Mouse (Mus musculus): ENCODE measurements around the gene Gnat1. TPM values are rescaled to one million over a fixed set of nuclear protein-coding genes. Genes with fewer than 3 reads are reported as not detected.

Gene Gnat1
- polyA plus RNA-seq, 1 experiment from 2014 or later, result 1.4 TPM

GRCm38 (mm10) chr9:107660777-107661176 lies 18.7 kb downstream of the Gnat1 start:
- no peak overlapping the region for H3K27ac ChIP-seq (ENCODE audit: low read depth, low read length)
- H3K36me3 ChIP-seq (ENCODE audit: control insufficient read depth, insufficient read depth, low read length), result no peaks in the 10 kb centered on the region
- DNase-seq (ENCODE audit: low spot score, missing footprints) (no peak), ATAC-seq (ENCODE audit: low FRiP score) (no peak)
- no peak overlapping the region for H3K4me2 ChIP-seq
- no peaks in the 10 kb centered on the region; the same call in 1 of the 2 replicates for H3K27me3 ChIP-seq (ENCODE audit: control insufficient read depth, insufficient read depth, low read length)
- no peaks in the 10 kb centered on the region for H3K9me3 ChIP-seq (ENCODE audit: control insufficient read depth, low read length)
- peaks cover 12% of the 10 kb centered on the region for H3K4me1 ChIP-seq (ENCODE audit: control insufficient read depth, insufficient read depth, low read length)
- H3K4me3 ChIP-seq (ENCODE audit: low read depth, low read length), result no peak overlapping the region
- 74% methylated on average over 3 of the region's 3 CpGs for WGBS
- no peak overlapping the region for H3K9ac ChIP-seq (ENCODE audit: low read length)

DNA sequence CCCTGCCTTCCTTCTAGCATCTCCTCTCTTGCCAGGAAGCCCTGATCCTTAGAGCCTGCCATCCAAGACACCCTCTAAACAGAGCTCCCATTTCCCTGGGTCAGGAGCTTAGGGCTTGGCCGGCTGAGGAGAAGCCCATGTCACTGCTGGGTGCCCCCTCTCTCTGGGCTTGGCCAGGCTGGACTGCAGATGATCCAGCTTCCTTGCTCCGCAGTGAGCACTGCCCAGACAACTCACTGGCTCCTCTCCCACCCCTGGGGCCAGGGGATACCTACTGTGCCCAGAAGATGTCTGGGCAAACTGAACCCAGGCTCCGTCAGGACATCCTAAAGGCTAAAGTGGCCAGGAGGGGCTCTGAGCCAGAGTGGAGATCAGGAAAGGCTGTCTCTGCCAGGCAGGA lies 19.6 kb downstream of the Gnat1 start:
- no peak overlapping the region for H3K9ac ChIP-seq (ENCODE audit: low read length)
- ATAC-seq (ENCODE audit: low FRiP score) (no peak), DNase-seq (ENCODE audit: low spot score, missing footprints) (no peak)
- no peaks in the 10 kb centered on the region for H3K36me3 ChIP-seq (ENCODE audit: control insufficient read depth, insufficient read depth, low read length)
- H3K4me1 ChIP-seq (ENCODE audit: control insufficient read depth, insufficient read depth, low read length), result peaks cover 12% of the 10 kb centered on the region
- H3K27ac ChIP-seq (ENCODE audit: low read depth, low read length), result no peak overlapping the region
- H3K4me3 ChIP-seq (ENCODE audit: low read depth, low read length), result no peak overlapping the region
- no peaks in the 10 kb centered on the region; the same call in 1 of the 2 replicates for H3K27me3 ChIP-seq (ENCODE audit: control insufficient read depth, insufficient read depth, low read length)
- WGBS, result 85% methylated on average over 3 of the region's 3 CpGs
- H3K4me2 ChIP-seq, result no peak overlapping the region
- no peaks in the 10 kb centered on the region for H3K9me3 ChIP-seq (ENCODE audit: control insufficient read depth, low read length)

GRCm38 (mm10) chr9:107659551-107659950 lies 20.0 kb downstream of the Gnat1 start:
- H3K27me3 ChIP-seq (ENCODE audit: control insufficient read depth, insufficient read depth, low read length), result no peaks in the 10 kb centered on the region
- H3K9me3 ChIP-seq (ENCODE audit: control insufficient read depth, low read length), result no peaks in the 10 kb centered on the region
- H3K27ac ChIP-seq (ENCODE audit: low read depth, low read length), result no peak overlapping the region
- WGBS, result 89% methylated on average over 10 of the region's 10 CpGs
- H3K4me1 ChIP-seq (ENCODE audit: control insufficient read depth, insufficient read depth, low read length), result peaks cover 12% of the 10 kb centered on the region
- DNase-seq (ENCODE audit: low spot score, missing footprints) (no peak), ATAC-seq (ENCODE audit: low FRiP score) (no peak)
- H3K4me2 ChIP-seq, result no peak overlapping the region
- no peak overlapping the region for H3K4me3 ChIP-seq (ENCODE audit: low read depth, low read length)
- no peak overlapping the region for H3K9ac ChIP-seq (ENCODE audit: low read length)
- H3K36me3 ChIP-seq (ENCODE audit: control insufficient read depth, insufficient read depth, low read length), result no peaks in the 10 kb centered on the region

- no peak for DNase-seq (ENCODE audit: low spot score, missing footprints)
- peaks cover under 1% of the 10 kb centered on the region for H3K4me1 ChIP-seq (ENCODE audit: control insufficient read depth, insufficient read depth, low read length)
- no peak overlapping the region for H3K4me2 ChIP-seq
- H3K36me3 ChIP-seq (ENCODE audit: control insufficient read depth, insufficient read depth, low read length), result no peaks in the 10 kb centered on the region
- no peaks in the 10 kb centered on the region for H3K9me3 ChIP-seq (ENCODE audit: control insufficient read depth, low read length)
- 90% methylated on average over 6 of the region's 6 CpGs for WGBS
- ATAC-seq (ENCODE audit: low FRiP score), result no peak
- H3K4me3 ChIP-seq (ENCODE audit: low read depth, low read length), result no peak overlapping the region
- H3K27me3 ChIP-seq (ENCODE audit: control insufficient read depth, insufficient read depth, low read length), result no peaks in the 10 kb centered on the region
- no peak overlapping the region for H3K27ac ChIP-seq (ENCODE audit: low read depth, low read length)
- H3K9ac ChIP-seq (ENCODE audit: low read length), result no peak overlapping the region
Observed at GRCm38 (mm10) chr9:107658096-107658495, 21.4 kb downstream of the Gnat1 start.

DNA sequence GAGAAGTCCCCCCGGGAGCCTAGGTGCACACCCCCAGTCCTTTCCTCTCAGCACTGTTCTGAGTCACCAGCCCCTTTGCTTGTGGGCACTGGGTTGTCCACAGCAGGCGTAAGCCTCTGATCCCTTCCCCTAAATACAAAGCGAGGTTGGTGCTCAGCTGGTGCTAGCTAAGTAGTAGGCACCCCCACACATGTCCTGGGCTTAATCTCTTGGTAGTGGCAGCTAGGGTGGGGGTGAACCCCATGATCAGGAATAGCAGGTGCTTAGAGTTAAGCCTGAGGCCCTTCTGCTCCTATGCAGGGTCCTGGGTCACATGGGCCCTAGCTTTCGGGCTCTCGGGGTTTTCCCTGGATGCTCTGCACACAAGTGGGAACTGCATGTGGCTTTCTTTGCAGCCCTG lies 22.4 kb downstream of the Gnat1 start:
- no peak overlapping the region for H3K9ac ChIP-seq (ENCODE audit: low read length)
- WGBS, result 94% methylated on average over 5 of the region's 5 CpGs
- DNase-seq (ENCODE audit: low spot score, missing footprints) (no peak), ATAC-seq (ENCODE audit: low FRiP score) (no peak)
- H3K27ac ChIP-seq (ENCODE audit: low read depth, low read length), result no peak overlapping the region
- no peaks in the 10 kb centered on the region for H3K27me3 ChIP-seq (ENCODE audit: control insufficient read depth, insufficient read depth, low read length)
- no peaks in the 10 kb centered on the region for H3K36me3 ChIP-seq (ENCODE audit: control insufficient read depth, insufficient read depth, low read length)
- no peak overlapping the region for H3K4me3 ChIP-seq (ENCODE audit: low read depth, low read length)
- H3K4me1 ChIP-seq (ENCODE audit: control insufficient read depth, insufficient read depth, low read length), result no peaks in the 10 kb centered on the region
- H3K4me2 ChIP-seq, result no peak overlapping the region
- H3K9me3 ChIP-seq (ENCODE audit: control insufficient read depth, low read length), result no peaks in the 10 kb centered on the region

GRCm38 (mm10) chr9:107654585-107654984 lies 24.9 kb downstream of the Gnat1 start:
- 79% methylated on average over 4 of the region's 4 CpGs for WGBS
- no peak for ATAC-seq (ENCODE audit: low FRiP score)
- Histone ChIP-seq H3K36me3 (ENCODE audit: control insufficient read depth, insufficient read depth, low read length) (no peaks in the 10 kb centered on the region), H3K9me3 (ENCODE audit: control insufficient read depth, low read length) (no peaks in the 10 kb centered on the region), H3K4me2 (no peak overlapping the region), H3K27me3 (ENCODE audit: control insufficient read depth, insufficient read depth, low read length) (no peaks in the 10 kb centered on the region), H3K4me1 (ENCODE audit: control insufficient read depth, insufficient read depth, low read length) (no peaks in the 10 kb centered on the region), H3K9ac (ENCODE audit: low read length) (no peak overlapping the region), H3K27ac (ENCODE audit: low read depth, low read length) (no peak overlapping the region), H3K4me3 (ENCODE audit: low read depth, low read length) (no peak overlapping the region)
- DNase-seq (ENCODE audit: low spot score, missing footprints), result no peak

DNA sequence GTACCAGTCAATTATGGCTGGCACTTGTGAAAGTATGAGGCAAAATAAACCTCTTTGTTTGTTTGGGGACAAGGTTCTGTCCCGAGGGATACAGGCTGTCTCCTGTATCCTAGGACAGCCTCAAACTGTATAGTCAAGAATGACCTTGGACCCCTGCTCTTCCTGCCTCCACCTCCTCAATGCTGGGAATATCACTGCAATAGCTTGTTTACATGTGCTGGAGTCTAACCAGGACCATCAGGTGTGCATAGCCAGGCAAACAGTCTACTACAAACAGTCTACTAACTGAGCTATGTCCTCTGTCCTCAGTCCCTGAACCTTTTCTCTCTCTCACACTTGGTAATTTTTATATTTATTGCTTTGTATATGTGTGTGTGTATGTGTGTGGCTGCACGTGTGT lies 26.0 kb downstream of the Gnat1 start:
- Histone ChIP-seq H3K27me3 (ENCODE audit: control insufficient read depth, insufficient read depth, low read length) (no peaks in the 10 kb centered on the region), H3K4me2 (no peak overlapping the region), H3K9me3 (ENCODE audit: control insufficient read depth, low read length) (no peaks in the 10 kb centered on the region), H3K9ac (ENCODE audit: low read length) (no peak overlapping the region), H3K27ac (ENCODE audit: low read depth, low read length) (no peak overlapping the region), H3K36me3 (ENCODE audit: control insufficient read depth, insufficient read depth, low read length) (no peaks in the 10 kb centered on the region), H3K4me1 (ENCODE audit: control insufficient read depth, insufficient read depth, low read length) (no peaks in the 10 kb centered on the region), H3K4me3 (ENCODE audit: low read depth, low read length) (no peak overlapping the region)
- ATAC-seq (ENCODE audit: low FRiP score), result no peak
- WGBS, result 91% methylated on average over 2 of the region's 2 CpGs
- DNase-seq (ENCODE audit: low spot score, missing footprints), result no peak

DNA sequence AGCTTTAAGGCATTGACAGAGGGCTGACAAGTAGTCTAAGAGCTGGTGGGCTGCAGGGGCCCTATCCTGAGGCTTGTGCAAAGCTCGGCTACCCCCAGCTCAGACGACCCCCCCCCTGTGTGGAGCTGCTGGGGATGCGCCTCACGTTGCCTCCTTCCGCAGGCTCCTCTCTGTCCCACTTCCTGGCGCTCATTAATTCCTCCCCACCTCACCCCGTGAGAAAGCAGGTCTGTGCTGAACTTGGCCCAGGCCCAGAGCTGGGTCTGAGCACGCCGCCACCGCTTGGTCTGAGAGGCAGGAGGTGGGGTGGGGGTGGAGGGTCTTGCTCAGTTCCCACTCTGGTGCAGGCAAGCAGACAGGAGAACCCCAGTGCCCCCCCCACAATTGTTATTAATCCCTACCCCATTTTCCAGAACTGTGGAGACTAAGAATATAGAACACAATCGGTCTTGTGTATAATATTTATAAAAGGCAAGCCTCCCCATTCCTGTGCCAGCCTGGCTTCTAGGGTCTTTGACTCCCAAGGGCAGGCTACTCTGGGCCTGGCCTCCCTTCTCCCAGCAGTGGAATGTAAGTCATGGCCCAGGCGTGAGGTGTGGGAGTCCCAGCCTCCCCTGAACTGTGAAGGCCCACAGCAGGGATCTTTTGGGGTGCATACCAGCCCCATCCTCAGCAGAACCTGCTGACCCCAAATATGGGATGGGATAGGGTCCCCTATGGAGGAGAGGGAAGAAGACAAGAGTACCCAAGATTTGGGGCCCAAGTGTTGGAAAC lies 28.6 kb downstream of the Gnat1 start:
- H3K36me3 ChIP-seq (ENCODE audit: control insufficient read depth, insufficient read depth, low read length), result no peaks in the 10 kb centered on the region
- 45% methylated on average over 12 of the region's 12 CpGs for WGBS
- no peak overlapping the region for H3K4me2 ChIP-seq
- peak overlapping the region; percentile 9; the same call in 1 of the 2 replicates for H3K9ac ChIP-seq (ENCODE audit: low read length)
- H3K27me3 ChIP-seq (ENCODE audit: control insufficient read depth, insufficient read depth, low read length), result no peaks in the 10 kb centered on the region
- H3K4me3 ChIP-seq (ENCODE audit: low read depth, low read length), result no peak overlapping the region
- H3K27ac ChIP-seq (ENCODE audit: low read depth, low read length), result no peak overlapping the region
- no peaks in the 10 kb centered on the region for H3K9me3 ChIP-seq (ENCODE audit: control insufficient read depth, low read length)
- ATAC-seq (ENCODE audit: low FRiP score) (peak; percentile 62; the same call in 1 of the 2 replicates), DNase-seq (ENCODE audit: low spot score, missing footprints) (no peak)
- no peaks in the 10 kb centered on the region for H3K4me1 ChIP-seq (ENCODE audit: control insufficient read depth, insufficient read depth, low read length)

DNA sequence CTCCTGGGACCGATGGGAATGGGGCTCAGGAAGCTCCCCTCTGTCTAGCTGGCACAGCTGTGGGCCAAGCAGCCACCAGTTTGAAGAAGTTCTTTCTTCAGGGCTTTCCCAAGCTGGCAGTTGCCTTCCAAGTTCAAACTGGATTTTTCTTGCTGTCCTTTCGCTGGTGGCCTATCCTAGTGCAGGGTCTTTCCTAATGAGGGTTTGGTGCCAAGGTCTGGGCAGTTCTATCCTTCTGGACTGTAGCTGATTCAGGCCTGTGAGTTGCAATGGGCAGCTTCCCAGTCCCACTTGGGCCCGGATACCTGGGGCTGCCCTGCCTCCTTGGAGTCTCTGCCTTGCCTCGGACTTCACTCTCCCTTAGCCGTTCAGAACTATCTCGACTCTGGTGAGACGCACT lies 29.3 kb downstream of the Gnat1 start:
- Histone ChIP-seq H3K36me3 (ENCODE audit: control insufficient read depth, insufficient read depth, low read length) (no peaks in the 10 kb centered on the region), H3K4me2 (no peak overlapping the region), H3K4me1 (ENCODE audit: control insufficient read depth, insufficient read depth, low read length) (peaks cover 3% of the 10 kb centered on the region; the same call in 1 of the 2 replicates), H3K27ac (ENCODE audit: low read depth, low read length) (no peak overlapping the region), H3K9me3 (ENCODE audit: control insufficient read depth, low read length) (no peaks in the 10 kb centered on the region), H3K9ac (ENCODE audit: low read length) (no peak overlapping the region), H3K27me3 (ENCODE audit: control insufficient read depth, insufficient read depth, low read length) (no peaks in the 10 kb centered on the region), H3K4me3 (ENCODE audit: low read depth, low read length) (no peak overlapping the region)
- WGBS, result 74% methylated on average over 7 of the region's 7 CpGs
- DNase-seq (ENCODE audit: low spot score, missing footprints) (no peak), ATAC-seq (ENCODE audit: low FRiP score) (no peak)

Measured in midbrain, embryonic 11.5 days (tissue).